Mouse (Mus musculus): ENCODE data around the gene Usp39. TPM values are rescaled to one million over a fixed set of nuclear protein-coding genes. Genes with fewer than 3 reads are reported as not detected.
A peak's percentile ranks its signal among the peaks of the same experiment; 100 is the strongest.

The Usp39 gene
- 10 to 100 TPM; 14.4 to 20.0 (median 15.2) TPM for total RNA-seq (2022)

DNA sequence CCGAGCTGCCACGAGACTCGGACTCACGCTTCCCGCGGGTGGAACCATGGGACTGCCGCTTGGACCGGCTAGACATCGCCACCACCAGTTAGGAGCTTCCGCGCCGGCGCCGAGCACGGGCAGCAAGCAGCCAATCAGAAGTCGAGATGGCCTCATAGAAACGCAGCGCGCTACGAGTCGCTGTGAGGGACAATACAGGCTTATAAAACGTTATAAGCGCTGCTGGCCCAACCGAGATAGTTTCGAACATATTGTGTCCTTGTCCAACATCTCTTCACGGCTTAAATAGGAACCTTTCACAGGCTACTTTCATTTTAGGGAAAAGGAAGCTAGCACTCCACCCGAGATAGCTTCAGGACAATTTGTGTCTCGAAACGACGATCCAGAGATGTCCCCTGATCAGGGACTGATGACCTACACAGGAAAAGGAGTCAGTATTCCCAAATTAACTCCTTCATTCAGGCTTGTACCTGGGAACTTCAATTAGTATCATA is at the start of gene Usp39:
TSS of gene Usp39 (minus strand) at position 111 of the 494 bp plus-strand sequence.
- DNase-seq (ENCODE audit: low spot score), result peak; percentile 96

- DNase-seq (ENCODE audit: low spot score), result no peak
Measured at GRCm38 (mm10) chr6:72392341-72392740, 47.4 kb upstream of the Usp39 start.

DNA sequence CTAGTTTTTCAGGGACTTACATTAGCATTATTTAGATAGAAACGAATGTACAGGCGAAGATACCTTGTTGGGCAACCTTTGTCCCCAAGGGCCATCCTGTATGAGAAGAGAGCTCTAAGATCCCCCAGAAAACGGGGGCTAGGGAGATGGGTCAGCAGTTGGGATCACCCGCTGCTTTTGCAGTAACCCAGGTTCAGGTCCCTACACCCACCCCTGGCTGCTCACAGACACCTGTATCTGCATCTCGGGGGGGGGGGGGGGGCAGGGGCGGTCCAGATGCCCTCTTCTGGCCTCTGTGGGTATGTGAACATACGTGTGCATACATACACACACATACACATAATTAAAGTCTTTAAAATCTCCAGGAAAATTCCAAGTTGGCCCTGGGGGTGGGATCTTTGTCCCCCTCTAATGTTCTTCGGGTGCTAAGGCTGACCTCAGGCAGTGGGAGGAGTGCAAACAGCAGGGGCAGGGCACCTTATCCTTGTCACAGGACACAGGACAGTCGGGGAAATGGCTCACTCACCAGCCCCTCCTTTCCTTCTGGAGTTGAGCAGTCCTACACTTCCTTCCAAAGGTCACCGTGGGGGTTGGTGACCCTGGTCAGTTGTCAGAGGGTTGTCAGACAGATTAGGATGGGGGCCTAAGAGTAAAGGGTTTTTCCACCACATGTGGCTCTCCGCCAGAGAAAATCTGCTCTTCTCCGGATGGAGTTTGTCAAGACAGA is 46.0 kb upstream of the Usp39 start:
- DNase-seq (ENCODE audit: low spot score), result peak; percentile 75

DNA sequence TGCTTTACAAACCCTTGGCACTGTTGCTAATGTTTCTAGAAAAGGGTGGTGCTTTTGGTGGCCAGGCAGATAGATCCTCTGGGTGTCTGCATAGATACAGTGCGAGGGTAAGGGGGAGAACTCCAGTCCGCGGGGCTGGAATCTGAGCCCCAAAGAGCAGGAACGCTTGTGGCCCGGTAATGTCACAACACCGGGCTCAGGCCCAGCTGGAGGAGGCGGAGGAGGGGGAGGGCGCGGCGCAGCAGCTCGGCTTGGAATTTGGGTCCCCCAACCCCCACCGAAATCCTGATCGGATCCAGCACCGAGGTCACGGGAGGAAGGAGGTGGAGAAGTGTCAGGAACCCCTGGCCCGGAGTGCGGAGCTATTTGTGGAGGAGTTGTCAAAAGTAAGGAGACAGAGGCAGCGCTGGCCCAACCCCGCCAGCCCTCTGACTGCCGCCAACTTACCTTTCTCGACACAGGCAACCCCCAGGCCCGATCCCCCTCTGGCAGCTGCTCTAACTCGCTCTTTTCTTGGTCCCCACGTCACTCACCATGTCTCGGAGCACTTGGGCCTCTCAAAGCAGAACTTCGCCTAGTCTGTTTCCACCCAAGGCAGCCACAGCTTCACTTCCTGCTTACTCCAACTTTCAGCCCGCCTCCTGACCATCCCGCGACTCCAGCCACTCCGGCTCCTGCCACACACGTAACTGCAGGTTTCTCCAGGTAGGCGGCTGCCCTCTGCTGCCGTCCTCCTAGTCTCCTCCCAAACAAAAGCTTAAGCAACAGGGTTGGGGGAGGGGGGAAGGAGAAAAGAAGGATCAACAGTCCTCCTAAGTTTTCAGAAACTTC is 45.2 kb upstream of the Usp39 start, which contains the start of gene Vamp8:
TSS of gene Vamp8 (minus strand) at position 763 of the 831 bp plus-strand sequence.
- peak; percentile 89 for DNase-seq (ENCODE audit: low spot score)

- DNase-seq (ENCODE audit: low spot score), result no peak
Measured at GRCm38 (mm10) chr6:72389471-72389940, 44.5 kb upstream of the Usp39 start.

DNA sequence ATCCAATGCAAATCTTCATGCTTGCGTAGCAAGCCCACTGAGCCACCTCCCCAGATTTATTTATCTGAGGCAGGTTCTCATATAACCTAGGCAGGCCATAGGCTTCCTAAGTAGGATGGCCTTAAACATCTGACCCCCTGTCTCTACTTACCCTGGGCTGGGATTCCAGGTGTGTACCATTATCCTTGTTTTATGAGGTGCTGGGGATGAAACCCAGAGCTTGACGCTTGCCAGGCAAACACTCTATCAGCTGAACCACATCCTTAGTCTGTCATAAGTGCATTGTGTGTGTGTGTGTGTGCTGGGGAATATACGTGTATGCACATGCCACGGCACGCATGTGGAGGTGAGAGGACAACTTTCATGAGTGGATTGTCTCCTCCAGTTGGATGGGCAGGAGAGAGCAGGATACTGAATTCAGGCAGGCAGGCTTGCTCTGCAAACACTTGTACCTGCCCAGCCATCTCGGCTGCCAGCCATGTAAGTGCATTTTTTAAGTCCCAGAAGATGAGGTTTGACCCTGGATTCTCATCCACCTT is 43.9 kb upstream of the Usp39 start:
- no peak for DNase-seq (ENCODE audit: low spot score)

- DNase-seq (ENCODE audit: low spot score), result no peak
Measured at GRCm38 (mm10) chr6:72388266-72388665, 43.3 kb upstream of the Usp39 start.

GRCm38 (mm10) chr6:72387816-72388215 is 42.8 kb upstream of the Usp39 start:
- DNase-seq (ENCODE audit: low spot score), result no peak

DNA sequence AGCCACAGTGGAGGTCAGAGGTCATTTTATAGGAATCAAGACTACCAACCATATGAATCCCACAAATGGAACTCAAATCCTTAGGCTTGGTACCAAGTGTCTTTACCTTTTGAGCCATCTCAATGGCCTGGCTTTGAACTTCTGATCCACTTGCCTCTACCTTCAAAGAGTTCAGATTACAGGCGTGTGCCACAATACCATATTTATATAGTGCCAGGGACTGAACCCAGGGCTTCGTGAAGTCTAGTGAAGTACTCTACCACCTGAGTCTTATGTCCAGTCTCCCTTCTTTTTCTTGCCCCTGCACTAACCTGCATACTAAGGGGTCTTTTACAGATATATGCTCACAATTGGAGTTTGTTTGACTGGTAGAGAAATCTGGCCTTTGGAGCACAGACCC is 41.6 kb upstream of the Usp39 start:
- no peak for DNase-seq (ENCODE audit: low spot score)

GRCm38 (mm10) chr6:72385258-72385657 is 40.3 kb upstream of the Usp39 start:
- no peak for DNase-seq (ENCODE audit: low spot score)

DNA sequence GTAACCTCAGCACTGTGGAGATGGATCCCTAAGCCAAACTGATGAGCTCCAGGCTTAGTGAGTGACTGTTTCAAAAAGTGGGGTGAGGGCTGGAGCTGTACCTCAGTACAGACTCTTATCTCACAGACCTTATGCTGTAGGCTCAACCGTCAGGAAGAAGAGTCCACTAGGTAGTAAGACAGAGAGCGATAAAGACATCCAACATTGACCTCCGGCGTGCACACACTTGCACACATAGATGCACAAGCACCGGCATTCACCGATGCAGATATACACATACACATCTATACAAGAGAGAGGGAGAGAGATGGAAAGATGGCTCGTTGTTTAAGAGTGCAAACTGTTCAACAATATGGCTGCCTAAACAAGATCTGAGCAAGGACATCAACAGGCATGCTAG is 39.0 kb upstream of the Usp39 start:
- no peak for DNase-seq (ENCODE audit: low spot score)

GRCm38 (mm10) chr6:72383142-72383820 is 38.3 kb upstream of the Usp39 start:
- no peak for DNase-seq (ENCODE audit: low spot score)

GRCm38 (mm10) chr6:72382494-72382893 is 37.5 kb upstream of the Usp39 start:
- no peak for DNase-seq (ENCODE audit: low spot score)

DNA sequence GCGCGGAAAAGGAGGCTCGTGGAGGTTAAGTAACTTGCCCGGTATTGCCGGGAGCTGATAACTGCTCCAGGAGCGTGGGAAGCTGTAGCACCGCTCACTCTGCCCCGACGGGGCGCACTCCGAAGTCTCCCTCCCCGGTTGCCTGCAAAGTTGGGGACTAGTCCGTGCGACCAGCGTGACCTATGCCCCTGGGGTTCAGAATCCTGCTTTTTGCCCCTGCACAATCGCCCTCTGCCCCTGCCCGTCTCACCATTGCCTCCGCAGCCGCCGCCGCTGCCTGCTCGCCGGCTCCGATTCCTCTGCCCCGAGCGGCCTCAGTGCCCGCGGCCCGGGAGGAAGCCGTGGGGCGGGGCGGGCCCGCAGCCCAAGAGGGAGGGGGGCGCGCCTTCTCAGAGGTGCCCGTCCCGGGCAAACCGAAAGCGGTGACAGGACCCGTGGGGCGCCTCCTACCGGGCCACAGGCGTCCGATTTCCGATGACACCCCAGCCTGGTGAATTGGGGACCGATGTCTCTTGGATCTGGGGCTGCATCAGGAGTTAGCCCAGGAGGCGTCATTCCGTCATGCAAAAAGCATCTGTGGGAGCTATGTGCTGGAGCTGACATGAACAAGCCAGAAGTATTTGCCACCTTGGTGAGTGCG is 35.3 kb upstream of the Usp39 start, which contains the start of gene Vamp5:
TSS of gene Vamp5 (minus strand) at position 338 of the 640 bp plus-strand sequence.
- DNase-seq (ENCODE audit: low spot score), result peak; percentile 81

DNA sequence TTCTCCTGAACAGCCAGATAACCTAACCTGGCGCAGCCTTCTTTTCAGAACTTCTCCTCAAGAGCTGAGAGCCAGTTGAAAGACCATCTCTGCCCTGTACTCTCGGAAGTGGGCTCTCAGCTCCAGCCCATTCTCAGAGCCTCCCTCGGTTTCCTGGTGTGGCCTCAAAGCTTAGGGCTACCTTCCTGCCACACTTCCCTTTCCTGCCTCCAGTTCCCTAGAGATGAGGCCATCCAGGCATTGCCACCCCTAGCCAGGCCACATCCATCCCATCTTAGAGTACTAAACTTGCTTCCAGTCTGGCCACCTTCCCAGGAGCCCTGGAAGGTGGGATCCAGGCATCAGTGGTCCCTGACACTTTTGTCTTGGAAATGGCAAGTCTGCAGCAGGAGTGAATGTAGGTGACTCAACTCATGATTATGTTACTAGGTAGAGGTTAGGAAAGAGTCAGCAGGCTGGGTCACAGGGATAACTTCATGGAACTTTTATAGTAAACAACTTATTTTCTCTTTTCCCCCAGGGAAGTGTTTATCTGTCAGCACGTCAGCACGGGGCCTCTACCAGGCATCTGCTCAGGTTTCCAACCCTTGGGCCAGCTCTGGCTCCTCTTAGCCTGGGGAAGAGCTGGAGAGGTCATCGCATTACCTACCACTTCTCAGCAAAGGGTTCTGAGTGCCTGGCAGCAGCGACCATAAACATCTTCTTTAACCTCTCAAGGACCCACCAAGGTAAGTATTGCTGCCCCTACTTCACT is 34.6 kb upstream of the Usp39 start:
- no peak for DNase-seq (ENCODE audit: low spot score)

- DNase-seq (ENCODE audit: low spot score), result no peak
Measured at GRCm38 (mm10) chr6:72378510-72379234, 33.7 kb upstream of the Usp39 start.

DNA sequence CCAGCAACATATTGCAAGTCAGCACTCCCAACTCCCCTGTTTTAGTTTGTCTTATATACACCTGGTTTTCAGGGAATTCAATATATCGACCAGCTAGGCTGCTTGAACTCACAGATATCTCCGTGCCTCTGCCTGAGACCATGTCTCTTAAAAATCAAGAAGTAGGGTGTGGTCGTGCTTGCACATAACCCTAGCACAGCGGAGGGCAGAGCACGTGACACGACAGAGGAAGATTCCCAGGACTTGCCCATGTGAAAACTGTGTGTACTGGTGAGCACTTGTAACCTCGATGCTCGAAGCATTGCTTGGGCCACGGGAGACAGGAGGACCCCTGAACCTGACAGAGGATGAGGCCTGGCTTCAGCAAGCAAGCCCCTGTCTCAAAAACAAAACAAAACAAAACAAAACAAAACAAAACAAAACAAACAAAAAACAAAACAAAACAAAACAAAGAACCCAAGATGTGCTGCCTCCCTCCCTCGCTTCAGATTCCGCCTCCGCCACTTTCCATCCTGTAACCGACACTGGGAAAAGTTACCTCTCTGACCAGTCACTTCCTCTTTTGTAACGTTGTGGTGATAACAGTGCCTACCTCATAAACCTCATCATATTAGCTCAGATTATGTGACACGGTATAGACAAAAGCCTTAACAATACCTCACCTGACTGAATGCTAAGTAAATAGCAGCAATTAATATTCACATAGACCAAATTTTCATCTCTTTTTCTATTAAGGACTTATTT is 30.0 kb upstream of the Usp39 start:
- no peak for DNase-seq (ENCODE audit: low spot score)

DNA sequence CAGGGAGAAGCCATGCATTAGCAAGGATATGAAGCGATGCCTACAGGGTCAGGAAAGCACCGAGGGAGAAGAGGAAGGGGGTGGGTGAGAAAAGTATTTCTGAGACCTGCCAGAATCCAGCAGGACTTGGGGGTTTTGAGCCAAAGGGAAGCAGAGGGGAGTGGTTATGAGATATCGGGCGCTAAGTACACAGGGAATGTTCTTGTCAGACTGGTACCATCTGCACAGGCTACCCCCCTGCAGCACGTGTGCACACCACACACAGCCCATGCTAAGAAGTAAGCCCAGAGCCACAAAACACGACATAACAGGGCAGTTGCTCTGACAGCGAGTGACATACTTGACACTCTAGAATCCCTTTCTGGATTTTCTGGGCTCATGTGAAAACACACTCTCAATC is 29.2 kb upstream of the Usp39 start:
- DNase-seq (ENCODE audit: low spot score), result no peak

DNA sequence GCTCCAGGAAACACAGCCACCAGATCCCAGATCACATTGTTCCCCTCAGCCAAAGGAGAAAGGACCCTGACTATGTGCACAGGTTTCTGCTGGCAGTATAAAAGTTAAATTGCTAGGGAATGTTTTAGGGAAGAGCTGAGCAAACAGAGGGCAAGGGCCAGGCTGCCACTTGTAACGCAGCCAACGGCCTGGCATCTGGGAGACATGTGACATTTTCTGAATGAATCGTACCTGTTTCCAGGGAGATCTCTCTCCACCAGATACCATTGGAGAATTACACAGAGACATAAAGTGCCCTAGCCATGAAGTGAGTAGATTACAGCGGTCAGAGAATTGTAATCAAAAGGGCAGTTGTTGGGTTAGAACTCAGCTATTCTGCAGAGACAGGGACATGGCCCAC is 28.2 kb upstream of the Usp39 start:
- no peak for DNase-seq (ENCODE audit: low spot score)
